ENCODE assay signal across 8 mouse cellular contexts in genomic region chr3:98280933-98281678, GRCm38 (mm10). TPM values are rescaled to one million over a fixed set of nuclear protein-coding genes. Genes with fewer than 3 reads are reported as not detected.
DNase-seq lines count a peak whose midpoint lies in the region; ATAC-seq and TF ChIP-seq lines count a peak whose summit lies in the region.

No protein-coding gene starts in this region.

- no peaks in the 10 kb centered on the region for H3K27me3 ChIP-seq in forebrain, embryonic 12.5 days
- no peaks in the 10 kb centered on the region for H3K27me3 ChIP-seq in heart, postnatal 0 days (ENCODE audit: control insufficient read depth, insufficient read depth, low read length)
- H3K27me3 ChIP-seq in liver, embryonic 13.5 days = no peaks in the 10 kb centered on the region
- no peaks in the 10 kb centered on the region for H3K27me3 ChIP-seq in neural tube, embryonic 11.5 days (ENCODE audit: control insufficient read depth, insufficient read depth, low read length)
- H3K27me3 ChIP-seq in stomach, embryonic 16.5 days (ENCODE audit: control insufficient read depth, insufficient read depth, low read length) = no peaks in the 10 kb centered on the region

- H3K4me2 ChIP-seq in forebrain, embryonic 12.5 days = no peak overlapping the region
- peak overlapping the region; percentile 48 for H3K4me2 ChIP-seq in heart, postnatal 0 days (ENCODE audit: low read depth, low read length)
- H3K4me2 ChIP-seq in liver, embryonic 13.5 days = peak overlapping the region; percentile 46
- H3K4me2 ChIP-seq in neural tube, embryonic 11.5 days (ENCODE audit: low read depth) = no peak overlapping the region
- H3K4me2 ChIP-seq in stomach, embryonic 16.5 days (ENCODE audit: low read depth, low read length) = peak overlapping the region; percentile 51

- peak; percentile 82 for ATAC-seq in forebrain, embryonic 12.5 days (ENCODE audit: low FRiP score)
- ATAC-seq in heart, postnatal 0 days (ENCODE audit: insufficient read depth, low read depth) = peak; percentile 72
- 0 out of 2 replicates have a peak, but pooled peaks have one; percentile 20 for ATAC-seq in liver, embryonic 13.5 days (ENCODE audit: low read depth)
- peak; percentile 67 for ATAC-seq in neural tube, embryonic 11.5 days (ENCODE audit: insufficient read depth, low FRiP score, low TSS enrichment)
- peak; percentile 68; the same call in 1 of the 2 replicates for ATAC-seq in stomach, embryonic 16.5 days (ENCODE audit: insufficient read depth, low FRiP score)

- H3K9ac ChIP-seq in forebrain, embryonic 12.5 days = no peak overlapping the region
- peak overlapping the region; percentile 42; the same call in 1 of the 2 replicates for H3K9ac ChIP-seq in heart, postnatal 0 days (replicated peaks; ENCODE audit: low read depth, low read length)
- peak overlapping the region; percentile 26; the same call in 1 of the 2 replicates for H3K9ac ChIP-seq in liver, embryonic 13.5 days
- H3K9ac ChIP-seq in neural tube, embryonic 11.5 days (ENCODE audit: low read length) = no peak overlapping the region
- H3K9ac ChIP-seq in stomach, embryonic 16.5 days (ENCODE audit: low read length) = peak overlapping the region; percentile 65

- TF ChIP-seq CTCF in brain, embryonic 14.5 days (IDR thresholded peaks at IDR 0.05; ENCODE audit: borderline replicate concordance, extremely low read depth, insufficient read depth, insufficient read length) = peak; percentile 99
- TF ChIP-seq CTCF in heart, postnatal 0 days (IDR thresholded peaks at IDR 0.05; ENCODE audit: low read depth) = peak; percentile 97

- no peaks in the 10 kb centered on the region for H3K9me3 ChIP-seq in forebrain, embryonic 12.5 days
- 0 out of 2 replicates have a peak, but pooled peaks cover 1% of the 10 kb centered on the region for H3K9me3 ChIP-seq in heart, postnatal 0 days (replicated peaks; ENCODE audit: control insufficient read depth, low read length)
- no peaks in the 10 kb centered on the region for H3K9me3 ChIP-seq in liver, embryonic 13.5 days (replicated peaks)
- H3K9me3 ChIP-seq in neural tube, embryonic 11.5 days (ENCODE audit: control insufficient read depth, low read length) = no peaks in the 10 kb centered on the region
- H3K9me3 ChIP-seq in stomach, embryonic 16.5 days (replicated peaks; ENCODE audit: control insufficient read depth, low read length) = no peaks in the 10 kb centered on the region

- peaks cover 5% of the 10 kb centered on the region; the same call in 1 of the 2 replicates for H3K4me1 ChIP-seq in forebrain, embryonic 12.5 days
- peaks cover 15% of the 10 kb centered on the region for H3K4me1 ChIP-seq in heart, postnatal 0 days (ENCODE audit: control insufficient read depth, insufficient read depth)
- peaks cover 20% of the 10 kb centered on the region for H3K4me1 ChIP-seq in liver, embryonic 13.5 days (replicated peaks)
- no peaks in the 10 kb centered on the region for H3K4me1 ChIP-seq in neural tube, embryonic 11.5 days (ENCODE audit: control insufficient read depth, insufficient read depth, low read length)
- peaks cover 13% of the 10 kb centered on the region; the same call in 1 of the 2 replicates for H3K4me1 ChIP-seq in stomach, embryonic 16.5 days (ENCODE audit: control insufficient read depth, insufficient read depth, low read length)

- no peak overlapping the region for H3K27ac ChIP-seq in forebrain, embryonic 12.5 days
- H3K27ac ChIP-seq in heart, postnatal 0 days (ENCODE audit: low read depth) = peak overlapping the region; percentile 68
- H3K27ac ChIP-seq in liver, embryonic 13.5 days = no peak overlapping the region; the same call in none of the 2 replicates
- no peak overlapping the region for H3K27ac ChIP-seq in neural tube, embryonic 11.5 days (ENCODE audit: low read depth, low read length)
- peak overlapping the region; percentile 69 for H3K27ac ChIP-seq in stomach, embryonic 16.5 days (ENCODE audit: low read length)

- TF ChIP-seq EP300 in heart, postnatal 0 days (IDR thresholded peaks at IDR 0.05; ENCODE audit: low read depth) = no peak

- no peak overlapping the region for H3K4me3 ChIP-seq in forebrain, embryonic 12.5 days (replicated peaks)
- peak overlapping the region; percentile 36 for H3K4me3 ChIP-seq in heart, postnatal 0 days (ENCODE audit: low read depth, low read length)
- peak overlapping the region; percentile 33 for H3K4me3 ChIP-seq in liver, embryonic 13.5 days (replicated peaks)
- H3K4me3 ChIP-seq in neural tube, embryonic 11.5 days (ENCODE audit: low read depth, low read length) = no peak overlapping the region
- peak overlapping the region; percentile 41 for H3K4me3 ChIP-seq in stomach, embryonic 16.5 days (replicated peaks; ENCODE audit: low read length)

- 41% methylated on average over 12 of the region's 12 CpGs for WGBS in forebrain, embryonic 12.5 days
- 32% methylated on average over 12 of the region's 12 CpGs for WGBS in heart, postnatal 0 days
- WGBS in liver, embryonic 13.5 days (ENCODE audit: insufficient replicate concordance) = 27% methylated on average over 12 of the region's 12 CpGs
- WGBS in neural tube, embryonic 11.5 days = 50% methylated on average over 12 of the region's 12 CpGs
- WGBS in stomach, embryonic 16.5 days = 23% methylated on average over 12 of the region's 12 CpGs

- DNase-seq in CD4-positive helper T cell, adult 2 months (ENCODE audit: low read depth, low spot score) = peak; percentile 48
- peak; percentile 84 for DNase-seq in brain, embryonic 14.5 days (ENCODE audit: low read depth)
- DNase-seq in heart, postnatal 0 days (ENCODE audit: low spot score) = peak; percentile 82
- peak; percentile 65 to 71 for DNase-seq in kidney, postnatal 25 days
- DNase-seq in liver, embryonic 13.5 days = no peak
- DNase-seq in neural tube, embryonic 11.5 days (ENCODE audit: low spot score) = peak; percentile 60

- no peaks in the 10 kb centered on the region for H3K36me3 ChIP-seq in forebrain, embryonic 12.5 days (replicated peaks)
- no peaks in the 10 kb centered on the region for H3K36me3 ChIP-seq in heart, postnatal 0 days (replicated peaks; ENCODE audit: control insufficient read depth, insufficient read depth, low read length)
- H3K36me3 ChIP-seq in liver, embryonic 13.5 days = no peaks in the 10 kb centered on the region
- H3K36me3 ChIP-seq in neural tube, embryonic 11.5 days (ENCODE audit: control insufficient read depth, insufficient read depth, low read length) = no peaks in the 10 kb centered on the region
- no peaks in the 10 kb centered on the region for H3K36me3 ChIP-seq in stomach, embryonic 16.5 days (ENCODE audit: control insufficient read depth, insufficient read depth, low read length)

- no peak for TF ChIP-seq POLR2A in brain, embryonic 14.5 days (IDR thresholded peaks at IDR 0.05; ENCODE audit: borderline replicate concordance, extremely low read depth, insufficient read depth, insufficient read length, poor library complexity, severe bottlenecking)

RNA-seq across cellular contexts. Expression of gene Hmgcs2, which starts 0.9 kb away (rescaled TPM):
- 5.3 and 9.4 TPM in 2 replicates for polyA plus RNA-seq in brain, embryonic 14.5 days (2012; rRNA removed)
- 0.94 and 1.3 TPM in 2 replicates for polyA plus RNA-seq in forebrain, embryonic 12.5 days (2016; fragmentation: Nextera tagmentation; extraction: Ambion mirVana)
- 5.2 and 115 TPM in 2 replicates for total RNA-seq in heart, postnatal 0 days (2014; rRNA removed; ENCODE audit: low replicate concordance)
- polyA plus RNA-seq in heart, postnatal 0 days (2015; fragmentation: Nextera tagmentation; extraction: Ambion mirVana) = 105 and 153 TPM in 2 replicates
- polyA plus RNA-seq in liver, embryonic 13.5 days (2015; fragmentation: Nextera tagmentation; extraction: Ambion mirVana) = 41.9 and 42.6 TPM in 2 replicates
- polyA plus RNA-seq in neural tube, embryonic 11.5 days (2014; fragmentation: Nextera tagmentation; extraction: Ambion mirVana) = 0.34 and 0.85 TPM in 2 replicates
- polyA plus RNA-seq in stomach, embryonic 16.5 days (2015; fragmentation: Nextera tagmentation; extraction: Ambion mirVana) = 91.5 and 93.3 TPM in 2 replicates

RNA-seq across cellular contexts. Expression of gene Phgdh, which starts 58.7 kb away (rescaled TPM):
- polyA plus RNA-seq in brain, embryonic 14.5 days (2012; rRNA removed) = 119 and 137 TPM in 2 replicates
- polyA plus RNA-seq in forebrain, embryonic 12.5 days (2016; fragmentation: Nextera tagmentation; extraction: Ambion mirVana) = 274 and 277 TPM in 2 replicates
- 19.7 and 43.2 TPM in 2 replicates for total RNA-seq in heart, postnatal 0 days (2014; rRNA removed; ENCODE audit: low replicate concordance)
- polyA plus RNA-seq in heart, postnatal 0 days (2015; fragmentation: Nextera tagmentation; extraction: Ambion mirVana) = 15.2 and 15.5 TPM in 2 replicates
- 305 and 316 TPM in 2 replicates for polyA plus RNA-seq in liver, embryonic 13.5 days (2015; fragmentation: Nextera tagmentation; extraction: Ambion mirVana)
- 315 and 321 TPM in 2 replicates for polyA plus RNA-seq in neural tube, embryonic 11.5 days (2014; fragmentation: Nextera tagmentation; extraction: Ambion mirVana)
- 222 and 234 TPM in 2 replicates for polyA plus RNA-seq in stomach, embryonic 16.5 days (2015; fragmentation: Nextera tagmentation; extraction: Ambion mirVana)

RNA-seq across cellular contexts. Expression of gene Reg4, which starts 59.1 kb away (rescaled TPM):
- not detected in 2 replicates for polyA plus RNA-seq in brain, embryonic 14.5 days (2012; rRNA removed)
- polyA plus RNA-seq in forebrain, embryonic 12.5 days (2016; fragmentation: Nextera tagmentation; extraction: Ambion mirVana) = not detected in 2 replicates
- total RNA-seq in heart, postnatal 0 days (2014; rRNA removed; ENCODE audit: low replicate concordance) = not detected in 2 replicates
- polyA plus RNA-seq in heart, postnatal 0 days (2015; fragmentation: Nextera tagmentation; extraction: Ambion mirVana) = not detected in 2 replicates
- not detected in 2 replicates for polyA plus RNA-seq in liver, embryonic 13.5 days (2015; fragmentation: Nextera tagmentation; extraction: Ambion mirVana)
- not detected in 2 replicates for polyA plus RNA-seq in neural tube, embryonic 11.5 days (2014; fragmentation: Nextera tagmentation; extraction: Ambion mirVana)
- polyA plus RNA-seq in stomach, embryonic 16.5 days (2015; fragmentation: Nextera tagmentation; extraction: Ambion mirVana) = 0.30 and 1.1 TPM in 2 replicates

Comparison
In these comparisons a context has a peak if more than half of its experiments do, and no peak if none do; other contexts are left out.
1. ATAC-seq: peak in every context shown above with its lines; median percentile 82 in forebrain, embryonic 12.5 days; 72 in heart, postnatal 0 days; 68 in stomach, embryonic 16.5 days; 67 in neural tube, embryonic 11.5 days; 20 in liver, embryonic 13.5 days.
2. H3K27ac ChIP-seq: peak in heart, postnatal 0 days (single experiment) and stomach, embryonic 16.5 days (single experiment); none in forebrain, embryonic 12.5 days (single experiment), liver, embryonic 13.5 days (single experiment) and neural tube, embryonic 11.5 days (single experiment).
3. H3K4me2 ChIP-seq: peak in heart, postnatal 0 days (single experiment), liver, embryonic 13.5 days (single experiment) and stomach, embryonic 16.5 days (single experiment); none in forebrain, embryonic 12.5 days (single experiment) and neural tube, embryonic 11.5 days (single experiment).
4. H3K4me3 ChIP-seq: peak in heart, postnatal 0 days (single experiment), liver, embryonic 13.5 days (single experiment) and stomach, embryonic 16.5 days (single experiment); none in forebrain, embryonic 12.5 days (single experiment) and neural tube, embryonic 11.5 days (single experiment).
5. H3K9ac ChIP-seq: peak in heart, postnatal 0 days (single experiment), liver, embryonic 13.5 days (single experiment) and stomach, embryonic 16.5 days (single experiment); none in forebrain, embryonic 12.5 days (single experiment) and neural tube, embryonic 11.5 days (single experiment).